Mouse (Mus musculus): ENCODE data around the gene Cish.
A peak's percentile ranks its signal among the peaks of the same experiment; 100 is the strongest.

Cish gene

DNA sequence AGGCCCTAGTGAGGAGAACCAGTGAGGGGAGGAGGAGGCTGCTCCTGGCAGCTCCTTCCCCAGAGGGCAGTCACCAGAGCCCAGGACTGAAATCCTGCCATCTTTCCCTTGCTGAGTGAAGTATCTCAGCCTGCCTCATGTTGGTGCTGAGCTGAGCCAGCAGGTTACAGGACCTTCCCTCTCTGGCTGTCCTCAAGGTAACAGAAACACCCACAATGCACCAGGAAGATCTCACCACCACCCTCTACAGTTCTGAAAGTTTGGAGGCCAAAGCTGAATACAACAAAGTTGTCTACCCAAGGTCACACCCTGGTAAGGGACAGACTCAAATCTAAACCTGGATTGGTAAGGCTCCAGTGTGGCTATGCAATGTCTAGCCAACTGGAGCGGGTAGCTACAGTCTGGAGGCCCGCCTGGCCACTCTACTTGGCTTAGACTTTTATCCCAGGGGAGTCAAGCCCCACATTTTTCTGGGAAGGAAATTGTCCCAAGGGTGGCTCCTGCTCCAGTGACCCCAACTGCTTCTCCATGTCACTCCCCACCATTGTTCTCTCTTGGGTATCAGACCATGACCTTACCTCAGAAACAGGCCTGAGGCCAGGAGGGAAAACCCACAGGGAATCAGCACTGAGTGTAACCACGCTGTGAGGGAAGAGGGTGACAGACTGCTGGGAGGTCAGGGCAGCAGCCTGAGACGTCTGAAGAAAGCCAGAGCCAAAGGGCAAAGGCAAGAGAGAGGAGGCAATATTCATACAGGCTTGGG, 29.2 kb downstream of the Cish start:
- no peak for DNase-seq

DNA sequence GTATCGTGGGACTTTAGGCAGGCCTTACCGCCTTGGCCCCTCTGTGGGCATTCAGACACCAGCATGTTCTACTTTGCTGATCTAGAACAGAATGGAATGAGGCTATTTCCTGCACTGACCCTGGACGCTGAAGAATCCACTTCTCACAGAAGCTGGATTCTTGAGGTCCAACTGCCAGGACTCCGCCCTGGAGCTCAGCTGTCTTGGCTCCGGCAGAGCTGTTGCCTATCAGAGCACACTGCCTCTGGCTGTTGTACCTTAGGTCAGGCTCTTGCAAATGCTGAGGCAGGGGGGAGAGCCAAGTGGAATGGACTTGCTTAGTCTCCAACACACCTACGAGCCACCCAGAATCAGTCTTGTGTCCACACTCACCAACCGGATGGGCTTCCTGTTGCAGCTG, 30.1 kb downstream of the Cish start:
- no peak for DNase-seq

DNA sequence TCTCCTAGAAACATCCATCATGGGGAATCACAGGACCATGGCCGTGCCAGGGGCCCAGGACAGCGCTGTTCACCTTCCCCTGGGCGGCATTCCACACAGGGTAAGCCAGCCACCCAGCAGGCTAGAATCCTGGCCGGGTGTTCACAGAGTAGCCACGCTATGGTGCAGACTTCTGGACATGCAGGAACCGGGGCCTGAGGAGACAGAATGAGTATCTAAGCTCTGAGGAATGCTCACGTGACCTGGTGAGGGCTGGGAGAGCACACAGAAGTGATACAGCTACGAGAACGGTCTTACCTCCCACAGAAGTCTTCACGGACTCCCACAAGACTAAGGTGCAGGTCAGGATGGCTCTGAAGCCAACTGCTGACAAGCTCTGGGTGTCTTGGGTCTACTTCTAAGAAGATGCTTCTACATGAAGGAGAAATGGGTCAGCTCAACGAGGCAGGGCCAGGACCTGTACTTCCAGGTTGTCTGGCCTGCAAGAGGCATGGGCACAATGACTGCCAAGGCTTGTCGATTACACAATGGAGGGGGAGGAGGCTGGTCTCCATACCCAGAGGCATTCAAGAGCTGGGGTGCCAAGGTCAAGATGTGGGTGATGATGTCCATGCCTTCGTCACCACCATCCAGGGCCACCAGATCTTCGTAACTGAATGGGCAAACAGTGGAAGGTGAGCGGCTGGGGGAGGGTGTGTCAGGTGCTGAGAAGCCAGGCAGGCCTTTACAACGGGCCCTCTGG, 32.2 kb downstream of the Cish start:
- no peak for DNase-seq

DNA sequence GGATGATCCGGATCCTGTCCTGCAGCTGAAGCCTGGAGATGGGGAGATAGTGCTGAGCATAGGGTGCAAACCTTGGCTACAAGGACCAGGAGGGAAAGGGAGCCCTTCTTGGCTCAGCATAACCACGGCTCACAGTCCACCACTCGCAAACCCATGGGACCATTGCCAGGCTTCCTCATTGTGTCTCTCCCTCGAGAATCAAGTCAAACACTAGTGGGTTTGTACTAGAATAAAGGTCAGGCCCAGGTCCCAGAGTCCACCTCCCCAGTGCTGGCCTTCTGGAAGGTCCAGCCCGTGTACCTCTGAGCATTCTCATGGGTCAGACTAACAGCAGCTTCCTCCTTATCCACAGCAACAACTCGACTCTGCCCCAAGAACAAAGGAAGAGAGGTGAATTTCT, 35.0 kb downstream of the Cish start:
- no peak for DNase-seq

DNA sequence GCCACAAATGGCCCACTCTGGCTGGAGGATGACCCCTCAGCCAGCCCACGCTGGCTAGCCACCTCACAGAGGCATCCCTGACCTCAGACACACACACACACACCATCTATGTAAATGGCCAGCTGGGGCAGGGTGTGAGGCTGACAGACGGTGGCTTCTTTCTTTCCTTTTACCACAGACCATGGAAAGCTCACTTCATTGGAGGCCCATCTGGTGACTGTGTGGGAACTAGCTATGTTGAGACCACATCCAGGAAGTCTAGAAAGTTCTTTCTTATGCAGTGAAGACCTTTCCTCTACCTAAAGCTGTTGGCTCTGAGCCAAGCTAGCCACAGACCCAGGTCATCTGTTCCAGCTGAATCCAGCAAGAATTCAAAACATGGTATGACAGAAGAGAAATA, 37.9 kb downstream of the Cish start:
- DNase-seq = no peak

DNA sequence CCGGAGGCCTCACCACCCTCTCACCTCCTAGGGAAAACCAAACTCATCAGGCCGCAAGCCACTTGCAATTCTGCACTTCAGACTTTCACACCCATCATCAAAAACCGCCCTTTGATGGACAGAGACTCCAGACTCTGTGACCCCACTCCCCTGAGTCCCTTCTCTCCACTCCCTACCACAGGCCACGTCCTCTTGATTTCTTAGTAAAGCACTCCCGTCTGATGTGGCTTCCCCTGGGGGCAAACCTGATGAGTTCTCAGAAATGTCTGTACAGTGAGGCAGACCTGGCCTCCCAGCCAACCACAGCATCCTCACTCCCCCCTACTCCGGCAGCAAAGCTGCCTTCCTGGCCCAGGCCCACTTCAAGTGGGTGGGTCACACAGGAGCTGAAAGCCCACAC, 38.5 kb downstream of the Cish start:
- peak in 1 of 2 experiments; percentile 25 for DNase-seq

DNA sequence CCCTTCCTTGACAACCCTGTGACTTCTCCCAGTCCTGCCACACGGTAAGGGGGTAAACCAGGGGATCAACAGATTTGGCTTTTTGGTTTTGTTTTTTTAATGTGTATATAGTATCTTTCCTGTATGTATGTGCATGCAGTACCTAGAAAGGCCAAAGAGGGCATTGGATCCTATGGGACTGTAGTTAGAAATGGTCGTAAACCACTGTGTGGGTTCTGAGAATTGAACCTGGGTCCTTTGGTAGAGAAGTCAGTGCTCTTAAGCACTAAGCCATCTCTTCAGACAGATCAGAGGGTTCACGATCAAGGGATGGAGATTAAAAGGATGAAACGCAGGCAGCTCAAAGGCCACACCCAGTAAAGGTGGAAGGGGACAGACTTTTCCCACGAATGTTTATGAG, 39.2 kb downstream of the Cish start:
- DNase-seq = no peak

DNA sequence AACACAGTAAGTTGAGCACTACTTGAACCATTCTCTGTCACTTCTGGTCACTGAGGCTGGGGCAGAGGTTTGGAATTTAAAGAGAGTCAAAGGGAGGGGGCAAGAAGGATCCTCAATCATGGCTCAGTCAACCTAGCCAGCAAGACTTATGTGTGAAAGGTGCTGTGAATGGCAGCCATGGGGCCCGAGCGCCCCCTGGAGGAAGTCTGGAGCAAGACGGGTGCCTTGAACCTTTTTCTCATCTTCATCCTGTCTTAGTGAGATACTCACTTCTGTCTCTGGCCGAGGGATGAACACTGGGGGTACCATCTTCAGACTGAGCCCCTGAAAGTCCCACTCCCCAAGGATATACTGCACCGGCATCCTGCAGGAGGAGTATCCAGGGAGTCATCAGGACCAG, 40.1 kb downstream of the Cish start:
- peak; percentile 59 to 76 for DNase-seq

DNA sequence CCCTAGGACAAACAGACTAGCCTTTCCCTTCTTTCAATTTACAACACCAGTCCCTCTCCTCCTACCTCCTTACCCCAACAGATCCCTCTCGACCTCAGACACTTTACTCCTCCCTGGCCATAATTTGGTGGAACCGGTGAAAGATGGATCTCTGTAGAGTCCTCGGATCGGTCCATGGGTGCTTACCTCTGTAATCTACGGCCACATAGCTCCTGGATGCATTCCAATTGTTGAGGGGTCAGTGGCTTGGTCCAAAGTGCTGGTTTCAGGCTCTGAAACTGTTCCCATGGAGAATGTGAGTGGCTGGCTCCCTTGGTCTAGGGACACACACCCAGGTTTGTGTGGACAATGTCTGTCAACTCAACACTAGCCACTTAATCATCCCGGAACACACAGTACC, 40.6 kb downstream of the Cish start:
- no peak for DNase-seq

DNA sequence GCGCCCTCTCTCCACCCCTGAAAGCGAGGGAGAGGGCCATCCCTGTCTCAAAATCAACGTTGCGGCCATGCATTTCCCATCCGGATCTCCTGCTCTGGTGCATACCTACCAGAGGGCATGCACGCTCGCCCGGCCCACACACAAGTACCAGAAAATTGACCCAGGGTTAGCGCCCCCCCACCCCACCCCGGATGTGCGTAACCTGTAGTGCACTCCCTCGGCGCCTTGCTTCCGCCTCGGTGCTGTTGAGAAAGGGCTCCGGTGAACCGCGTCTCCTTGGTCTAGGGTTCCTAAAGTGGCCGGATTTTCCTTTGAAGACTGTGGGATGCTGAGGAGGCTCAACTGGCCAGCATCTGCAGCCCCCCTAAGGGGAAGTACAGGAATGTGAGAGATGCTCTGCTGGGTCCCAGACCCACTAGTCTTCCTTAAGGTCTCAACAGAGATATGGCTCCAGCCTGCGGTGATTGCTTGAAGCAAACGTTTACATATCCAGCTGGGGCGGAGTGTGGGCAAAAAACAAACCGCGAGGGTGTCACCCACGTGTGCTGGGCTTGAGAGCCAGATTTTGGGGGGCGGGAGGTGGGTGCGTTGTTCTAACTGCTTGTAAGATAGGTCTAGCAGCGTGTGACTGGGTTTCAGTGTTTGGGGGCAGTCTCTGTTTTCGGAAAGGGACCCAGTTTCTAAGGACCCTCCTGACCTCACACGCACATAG, 42.5 kb downstream of the Cish start, which contains the start of gene Hemk1:
Hemk1 (minus strand) TSS at position 179 of the 712 bp plus-strand sequence.
- DNase-seq = peak; percentile 64 to 73

DNA sequence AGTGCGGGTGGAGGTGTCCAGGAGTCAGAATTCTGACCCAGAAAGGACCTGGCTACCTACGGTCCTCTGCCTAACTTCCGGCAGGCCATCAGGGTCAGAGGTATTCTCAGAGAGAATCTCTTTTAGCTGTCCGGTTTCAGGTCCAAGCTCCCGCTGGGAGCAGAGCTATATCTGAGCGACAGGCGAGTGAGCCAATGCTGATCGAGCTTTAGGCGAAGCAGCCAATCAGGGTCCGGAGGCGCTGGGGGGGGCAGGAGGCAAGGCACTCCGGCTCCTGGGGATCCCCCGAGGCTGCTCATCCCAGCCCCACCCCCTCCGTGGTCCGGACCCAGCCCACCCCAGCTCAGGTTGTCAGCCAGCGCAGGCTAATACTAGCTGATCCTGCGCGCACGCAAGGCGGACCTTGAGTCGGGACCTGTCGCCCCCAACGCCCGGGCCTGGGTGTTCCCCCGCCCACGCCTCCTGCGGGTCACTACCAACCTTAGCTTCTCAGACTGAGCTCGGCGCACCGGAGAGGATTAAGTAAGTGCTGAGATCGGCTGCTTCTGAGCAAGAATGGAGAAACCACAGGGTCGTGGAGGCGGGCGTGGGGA, 44.5 kb downstream of the Cish start, which contains the start of gene 6430571L13Rik:
6430571L13Rik (plus strand) TSS at position 336 of the 593 bp plus-strand sequence.
- peak; percentile 84 to 89 for DNase-seq

DNA sequence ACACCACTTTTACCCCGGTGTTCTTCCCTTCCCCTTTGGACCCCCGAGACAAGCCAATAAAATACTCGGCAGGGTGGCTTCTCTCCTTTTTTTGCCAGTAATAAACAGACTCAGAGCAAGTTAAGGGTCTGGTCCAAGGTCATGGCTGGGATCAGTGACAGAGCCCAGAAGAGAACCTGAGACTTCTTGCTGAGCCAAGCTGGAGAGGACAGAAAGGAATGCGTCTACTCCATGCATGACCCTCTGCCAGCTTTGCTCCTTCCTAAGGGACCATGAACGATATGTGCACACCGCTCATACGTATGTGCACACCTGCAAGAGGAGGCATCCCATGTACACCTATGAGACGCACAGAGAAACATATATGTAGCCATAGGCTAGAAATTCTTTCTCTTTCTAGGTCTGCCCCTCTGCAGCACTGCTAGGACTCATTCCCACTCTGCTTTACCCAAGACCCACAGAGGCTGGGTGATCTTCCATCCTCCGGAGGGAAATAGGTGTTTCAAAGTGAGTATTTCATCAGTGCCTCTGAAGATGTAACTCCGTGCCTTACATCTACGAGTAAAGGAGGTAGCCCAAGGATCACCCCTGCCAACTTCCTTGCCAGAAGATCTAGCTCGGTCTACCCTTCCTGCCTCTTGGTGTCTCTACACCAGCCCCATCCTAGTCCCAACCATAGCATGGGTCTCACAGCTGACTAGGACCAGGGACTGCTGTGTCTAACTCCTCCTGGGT, 45.3 kb downstream of the Cish start:
- no peak for DNase-seq

DNA sequence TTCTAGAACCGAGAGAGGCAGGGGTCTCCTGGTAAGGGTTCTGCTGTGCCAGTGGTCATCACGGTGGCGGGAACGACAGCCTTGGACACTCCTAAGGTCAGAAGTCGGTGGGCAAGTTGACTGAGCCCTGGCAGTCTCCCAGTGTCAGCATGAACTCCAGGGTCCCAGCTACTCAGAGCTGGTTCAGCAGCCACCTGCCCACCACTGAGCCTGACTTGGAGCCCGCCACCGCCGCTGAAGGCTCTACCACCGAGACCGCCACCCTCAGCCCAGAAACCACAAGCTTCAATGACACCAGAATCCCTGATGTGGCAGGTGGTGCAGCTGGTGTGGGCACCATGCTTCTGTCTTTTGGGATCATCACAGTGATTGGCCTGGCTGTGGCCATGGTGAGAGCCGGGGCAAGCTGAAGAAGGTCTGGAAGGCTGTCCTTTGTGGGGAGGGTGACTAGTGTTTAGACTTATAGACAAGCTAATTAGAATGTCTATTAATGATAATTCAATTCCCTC, 46.4 kb downstream of the Cish start:
- no peak for DNase-seq

DNA sequence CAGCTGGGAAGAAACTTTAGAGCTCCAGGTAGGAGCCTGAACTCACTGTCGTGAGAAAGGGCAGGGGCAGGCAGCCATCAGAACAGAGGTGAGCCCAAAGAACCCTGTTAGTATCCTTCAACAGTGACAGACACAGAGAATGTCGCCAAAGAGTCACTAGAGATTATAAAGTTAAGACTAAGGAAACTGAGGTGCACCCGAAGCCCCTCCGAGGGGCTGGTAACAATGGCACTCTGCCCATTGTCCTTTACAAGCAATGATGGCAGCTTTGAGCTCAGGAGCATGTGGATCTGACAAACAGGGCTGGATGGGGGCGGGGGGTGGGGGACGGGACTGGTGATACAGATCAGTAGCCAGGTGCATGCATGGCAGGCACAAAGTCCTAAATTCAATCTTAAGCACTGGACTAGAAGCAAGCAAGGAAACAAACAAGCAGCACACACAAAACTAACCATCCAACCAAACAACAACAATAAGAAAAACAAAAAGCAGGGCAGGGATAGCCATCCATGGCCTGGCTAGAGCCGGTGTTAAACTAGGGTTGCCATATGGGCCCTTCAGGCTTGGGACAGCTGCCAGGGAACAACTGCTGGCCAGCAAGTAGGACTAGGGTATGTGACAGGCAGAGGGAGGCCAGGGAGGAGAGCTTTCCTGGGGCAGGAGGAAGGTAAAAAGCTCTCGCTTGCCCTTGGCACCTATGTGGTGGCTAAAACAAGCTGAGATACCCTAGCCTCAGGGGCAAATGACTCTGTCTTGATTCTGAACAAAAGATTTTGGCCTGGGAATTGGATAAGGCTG, 47.5 kb downstream of the Cish start:
- DNase-seq = no peak

DNA sequence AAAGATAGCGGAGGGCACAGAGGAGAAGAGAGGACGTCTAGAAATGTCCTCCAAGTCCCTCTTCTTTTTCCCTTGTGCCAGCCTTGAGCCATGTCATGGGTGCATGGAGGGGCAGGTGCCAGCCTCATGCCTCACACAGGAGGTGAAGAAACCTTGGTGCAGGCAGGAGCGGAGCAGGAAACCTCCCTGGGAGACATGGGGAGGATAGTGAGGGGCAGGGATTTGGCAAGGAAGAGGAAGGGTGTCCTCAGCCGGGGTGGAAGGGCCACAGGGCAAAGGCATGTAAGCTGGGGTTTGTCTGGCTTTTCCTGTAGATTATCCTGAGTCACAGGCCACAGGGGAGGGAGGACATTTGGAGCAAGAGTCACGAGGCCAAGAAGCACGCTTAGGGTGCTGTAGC, 48.2 kb downstream of the Cish start:
- no peak for DNase-seq

DNA sequence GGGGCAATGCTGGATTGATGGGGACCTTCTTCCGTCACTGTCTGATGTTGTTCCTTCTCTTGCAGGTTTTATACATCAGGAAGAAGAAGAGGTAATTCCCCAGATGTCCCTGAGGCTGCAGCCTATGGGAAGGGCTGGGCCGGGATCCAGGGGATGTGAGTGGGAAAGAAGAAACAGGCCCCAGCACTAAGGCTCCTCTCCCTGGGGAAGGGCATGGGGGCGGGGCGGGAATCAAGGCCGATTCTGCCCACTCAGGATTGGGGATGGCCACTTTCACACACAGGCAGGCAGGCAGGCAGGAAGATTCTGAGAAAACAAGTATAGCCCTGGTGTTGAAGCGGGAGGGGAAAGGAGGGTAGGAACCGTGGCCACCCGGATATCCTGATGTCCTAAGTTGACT, 50.3 kb downstream of the Cish start:
- DNase-seq = no peak

DNA sequence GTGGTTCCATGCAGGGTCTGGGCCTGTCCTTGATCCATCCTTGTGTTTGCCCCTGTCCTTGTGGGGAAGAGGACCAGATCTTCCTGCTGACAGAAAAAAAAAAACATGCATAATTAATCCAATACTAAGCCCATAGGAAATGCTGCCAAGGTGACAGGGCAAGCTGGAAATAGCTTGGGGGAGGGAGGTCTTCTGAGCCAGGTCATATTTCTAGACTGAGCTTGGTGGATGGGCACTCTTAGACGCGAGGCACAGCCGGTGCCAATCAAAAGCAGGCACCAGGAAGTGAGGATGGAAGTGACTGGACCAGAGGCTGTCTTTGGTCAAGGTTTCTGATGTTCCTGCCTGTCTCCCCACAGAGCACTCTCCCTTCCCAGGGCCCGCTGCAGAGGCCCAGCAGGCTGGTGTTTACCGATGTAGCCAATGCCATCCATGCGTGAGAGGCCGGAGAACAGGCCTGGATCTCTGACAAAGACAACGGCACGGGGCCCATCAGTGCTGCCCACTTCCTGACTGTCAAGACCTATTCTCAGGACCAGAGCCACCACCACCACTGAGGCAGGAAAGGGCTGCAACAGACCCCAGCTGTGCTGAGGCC, 51.9 kb downstream of the Cish start:
- DNase-seq = no peak

DNA sequence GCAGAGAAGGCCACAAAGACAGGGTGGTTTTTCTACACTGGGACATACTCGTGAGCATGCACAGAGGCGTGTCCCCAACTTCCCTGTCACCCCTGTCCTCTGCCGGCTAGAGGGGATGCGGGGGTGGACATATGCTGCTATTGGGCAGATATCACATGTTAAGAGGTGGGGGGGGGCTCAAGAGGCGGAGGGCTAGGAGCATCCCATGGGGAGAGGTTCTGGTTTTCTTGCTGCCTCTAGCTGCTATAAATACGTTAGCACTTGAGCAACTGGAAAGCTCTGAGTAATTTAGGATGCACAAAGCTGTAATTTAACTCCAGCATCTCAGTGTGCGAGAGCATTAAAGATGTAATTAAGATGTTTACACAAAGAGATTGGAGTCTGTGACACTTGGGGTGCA, 53.5 kb downstream of the Cish start:
- no peak for DNase-seq

Data from spleen, adult 18-20 months (tissue).